Mouse (Mus musculus) liver, adult 2 months (tissue): ENCODE results near the gene Spag16. TPM values are rescaled to one million over a fixed set of nuclear protein-coding genes. Genes with fewer than 3 reads are reported as not detected.

ENCODE experiments used
- DNase-seq: peaks from one replicate; pipeline ENCODE4 v3.0.0-alpha.2; 2011; ENCODE audit warnings: low read depth, low spot score; ENCODE audit errors: extremely low read depth
- H3K27ac ChIP-seq: fragments of 200-500 bp; replicated peaks from 2 replicates; pipeline ENCODE4 v1.5.1; 2012; ENCODE audit warnings: low read depth, mild to moderate bottlenecking, control low read depth, inconsistent platforms, low read length; ENCODE audit not compliant: insufficient read depth
- H3K27me3 ChIP-seq: fragments of 200-500 bp; 2 replicates; pipeline ENCODE4 v1.6.1; 2012; ENCODE audit warnings: mild to moderate bottlenecking, moderate library complexity, low read length, inconsistent platforms; ENCODE audit not compliant: control insufficient read depth, insufficient read depth
- H3K36me3 ChIP-seq: fragments of 200-500 bp; 2 replicates; pipeline ENCODE4 v1.6.1; 2012; ENCODE audit warnings: low read length, inconsistent platforms; ENCODE audit not compliant: control insufficient read depth, insufficient read depth
- H3K4me1 ChIP-seq: fragments of 200-500 bp; 2 replicates; pipeline ENCODE4 v1.6.1; 2011; ENCODE audit warnings: low read length; ENCODE audit not compliant: control insufficient read depth, insufficient read depth
- H3K4me3 ChIP-seq: fragments of 200-500 bp; 2 replicates; pipeline ENCODE4 v1.5.1; 2011; ENCODE audit warnings: low read depth, mild to moderate bottlenecking, control low read depth, low read length, moderate library complexity; ENCODE audit not compliant: insufficient read depth
- H3K79me2 ChIP-seq: fragments of 200-500 bp; 2 replicates; pipeline ENCODE4 v1.6.1; 2012; ENCODE audit warnings: inconsistent platforms, mild to moderate bottlenecking, low read length, moderate library complexity; ENCODE audit not compliant: control insufficient read depth, insufficient read depth
- H3K9ac ChIP-seq: fragments of 200-500 bp; 2 replicates; pipeline ENCODE4 v1.6.1; 2012; ENCODE audit warnings: low read depth, mild to moderate bottlenecking, control low read depth, inconsistent platforms, low read length
- CTCF ChIP-seq: fragments of 200-500 bp; IDR thresholded peaks from 2 replicates; pipeline ENCODE4 v1.5.1; 2011; ENCODE audit warnings: low read depth, low read length, control low read depth
- POLR2A ChIP-seq: fragments of 200-500 bp; IDR thresholded peaks from 2 replicates; pipeline ENCODE4 v1.6.1; 2011; ENCODE audit warnings: low read length, control low read depth; ENCODE audit not compliant: insufficient read depth; ENCODE audit errors: extremely low read depth
- WGBS: fragments of 180-500 bp; shearing (Covaris S2); methylation state at CpG from one replicate; pipeline ENCODE4 v1.1.7; 2018; 5-methylcytosine and 5-hydroxymethylcytosine counted together
- polyA plus RNA-seq: library from polyadenylated mRNA; depleted of rRNA; stranded (reverse); fragments of >200 nt; gene quantifications from 2 replicates; pipeline ENCODE4 v1.2.3, GENCODE M21; 2012
- total RNA-seq: library from RNA; depleted of rRNA; stranded (reverse); fragments of >200 nt; gene quantifications from 2 replicates; pipeline ENCODE4 v1.2.3, GENCODE M21; 2014

The Spag16 gene
- total and polyA plus RNA-seq, 2 experiments = not detected

GRCm38 (mm10) chr1:70380096-70380495, 553.3 kb downstream of the Spag16 start:
- WGBS = 88% methylated on average over 7 of the region's 7 CpGs
- Histone ChIP-seq H3K9ac (no peak overlapping the region), H3K27me3 (0 out of 2 replicates have a peak, but pooled peaks cover 3% of the 10 kb centered on the region), H3K27ac (no peak overlapping the region), H3K4me3 (no peak overlapping the region), H3K36me3 (no peaks in the 10 kb centered on the region), H3K4me1 (no peaks in the 10 kb centered on the region), H3K79me2 (no peaks in the 10 kb centered on the region)
- no peak for DNase-seq
- TF ChIP-seq POLR2A = no peak
- no peak for TF ChIP-seq CTCF

- Histone ChIP-seq H3K4me1 (no peaks in the 10 kb centered on the region), H3K27ac (no peak overlapping the region), H3K79me2 (no peaks in the 10 kb centered on the region), H3K27me3 (no peaks in the 10 kb centered on the region), H3K9ac (no peak overlapping the region), H3K4me3 (no peak overlapping the region), H3K36me3 (no peaks in the 10 kb centered on the region)
- no peak for DNase-seq
- TF ChIP-seq POLR2A = no peak
- 73% methylated on average over 9 of the region's 9 CpGs for WGBS
Observed at GRCm38 (mm10) chr1:70442209-70443080, 615.7 kb downstream of the Spag16 start.

DNA sequence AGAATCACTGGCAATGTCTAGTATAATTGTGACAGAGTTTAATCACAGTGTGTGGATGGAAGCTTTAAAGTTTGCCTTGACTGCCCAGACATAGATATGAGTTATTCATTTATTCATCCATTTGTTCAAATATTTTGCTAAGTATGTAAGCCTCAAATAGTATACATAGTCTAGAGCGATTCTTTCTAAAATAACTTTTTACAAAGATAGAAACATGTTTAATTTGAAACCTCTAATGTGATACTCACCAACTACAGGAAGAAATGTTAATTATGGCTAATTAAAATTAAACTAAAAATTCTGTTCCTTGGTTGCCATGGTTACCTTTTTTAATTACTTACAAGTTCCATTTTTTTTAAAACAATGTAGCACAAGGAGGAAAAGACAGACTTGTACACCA, 653.1 kb downstream of the Spag16 start:
- 92% methylated on average over 1 of the region's 1 CpGs for WGBS

DNA sequence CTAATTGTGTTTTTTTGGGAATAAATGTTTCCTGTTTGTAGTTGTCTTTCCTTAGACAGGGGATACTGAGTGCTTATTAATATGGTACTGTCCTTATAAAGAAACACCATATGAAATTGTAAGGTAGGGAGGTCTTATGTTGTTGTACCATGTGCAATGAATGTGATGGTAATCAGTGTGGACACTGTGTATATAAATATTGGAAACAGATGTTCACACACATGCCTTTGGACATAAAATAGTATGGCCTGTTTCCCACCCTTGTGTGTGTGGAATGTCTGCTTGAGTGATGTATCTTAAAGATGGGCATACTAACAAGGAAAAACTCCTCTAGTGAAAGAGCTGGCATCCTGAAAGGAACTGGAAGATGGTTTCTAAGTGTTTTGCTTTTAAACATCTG, 692.1 kb downstream of the Spag16 start:
- Histone ChIP-seq H3K9ac (no peak overlapping the region), H3K27ac (no peak overlapping the region), H3K36me3 (no peaks in the 10 kb centered on the region), H3K4me1 (no peaks in the 10 kb centered on the region), H3K79me2 (no peaks in the 10 kb centered on the region), H3K27me3 (no peaks in the 10 kb centered on the region), H3K4me3 (no peak overlapping the region)
- no peak for TF ChIP-seq CTCF
- no peak for TF ChIP-seq POLR2A
- no peak for DNase-seq

More for the DNA sequence above, 653.1 kb downstream of the Spag16 start:
- DNase-seq = no peak
- no peaks in the 10 kb centered on the region for H3K27me3 ChIP-seq
- no peak for TF ChIP-seq CTCF
- H3K9ac ChIP-seq = no peak overlapping the region
- H3K36me3 ChIP-seq = no peaks in the 10 kb centered on the region
- H3K4me3 ChIP-seq = no peak overlapping the region
- H3K27ac ChIP-seq = no peak overlapping the region
- H3K79me2 ChIP-seq = no peaks in the 10 kb centered on the region
- no peaks in the 10 kb centered on the region for H3K4me1 ChIP-seq

- H3K27ac ChIP-seq = no peak overlapping the region
- H3K36me3 ChIP-seq = no peaks in the 10 kb centered on the region
- H3K9ac ChIP-seq = no peak overlapping the region
- H3K79me2 ChIP-seq = no peaks in the 10 kb centered on the region
- WGBS = 69% methylated on average over 2 of the region's 2 CpGs
- H3K4me1 ChIP-seq = no peaks in the 10 kb centered on the region
- no peak overlapping the region for H3K4me3 ChIP-seq
- DNase-seq = no peak
- TF ChIP-seq CTCF (no peak), POLR2A (no peak)
- H3K27me3 ChIP-seq = no peaks in the 10 kb centered on the region
Observed at GRCm38 (mm10) chr1:70527134-70527533, 700.4 kb downstream of the Spag16 start.

- 70% methylated on average over 2 of the region's 2 CpGs for WGBS
- TF ChIP-seq CTCF = no peak
- no peak overlapping the region for H3K27ac ChIP-seq
- H3K4me1 ChIP-seq = no peaks in the 10 kb centered on the region
- H3K36me3 ChIP-seq = no peaks in the 10 kb centered on the region
- no peak overlapping the region for H3K4me3 ChIP-seq
- H3K79me2 ChIP-seq = no peaks in the 10 kb centered on the region
- H3K27me3 ChIP-seq = no peaks in the 10 kb centered on the region
- no peak overlapping the region for H3K9ac ChIP-seq
- no peak for DNase-seq
Observed at GRCm38 (mm10) chr1:70529771-70530170, 703.0 kb downstream of the Spag16 start.
